Mouse (Mus musculus) CH12.LX (cell line): ENCODE results near the gene Atg10. TPM values are rescaled to one million over a fixed set of nuclear protein-coding genes. Genes with fewer than 3 reads are reported as not detected.

Experiments
- DNase-seq: peaks from one replicate; pipeline ENCODE4 v3.0.0-alpha.2; 2013; ENCODE audit errors: extremely low read depth
- H3K27ac ChIP-seq: 2 replicates; pipeline ENCODE4 v1.5.1; 2012; ENCODE audit warnings: low read depth, mild to moderate bottlenecking, control low read depth, moderate library complexity; ENCODE audit not compliant: insufficient read depth
- H3K27me3 ChIP-seq: replicated peaks from 2 replicates; pipeline ENCODE3; 2012; ENCODE audit warnings: inconsistent platforms
- H3K36me3 ChIP-seq, 2 experiments: replicated peaks in 1 of 2; 2 replicates each; pipeline versions ENCODE3 to v1.6.1; 2012; ENCODE audit warnings: inconsistent platforms in 1 of 2, low read length in 1 of 2, mild to moderate bottlenecking in 1 of 2, mixed read lengths in 1 of 2, moderate library complexity in 1 of 2; ENCODE audit not compliant: control insufficient read depth in 1 of 2, insufficient read depth in 1 of 2
- H3K4me1 ChIP-seq, 2 experiments: 2 replicates each; pipeline ENCODE4 v1.6.1; 2012; ENCODE audit warnings: inconsistent platforms in 1 of 2, moderate library complexity in 1 of 2; ENCODE audit not compliant: insufficient read depth in 2 of 2, control insufficient read depth in 1 of 2
- H3K4me2 ChIP-seq: 2 replicates; pipeline ENCODE4 v1.6.1; 2012; ENCODE audit warnings: low read depth, mild to moderate bottlenecking, control low read depth; ENCODE audit not compliant: poor library complexity, insufficient read depth, severe bottlenecking
- H3K4me3 ChIP-seq, 3 experiments: fragments of 150-350 bp in 1 of 3; sonication (generic) in 1 of 3; replicated peaks in 1 of 3; 2 replicates each; pipeline versions ENCODE3 to v1.5.1; 2011 to 2012; ENCODE audit warnings: low read depth in 2 of 3, low read length in 2 of 3, mild to moderate bottlenecking in 2 of 3, moderate library complexity in 2 of 3, control low read depth in 1 of 3, improper control_type of control experiment in 1 of 3, inconsistent platforms in 1 of 3, mixed read lengths in 1 of 3; ENCODE audit not compliant: poor library complexity in 1 of 3
- H3K79me2 ChIP-seq: replicated peaks from 2 replicates; pipeline ENCODE4 v1.6.1; 2012; ENCODE audit warnings: mild to moderate bottlenecking, moderate library complexity; ENCODE audit not compliant: control insufficient read depth, poor library complexity, insufficient read depth, severe bottlenecking; ENCODE audit errors: extremely low read depth
- H3K9ac ChIP-seq: 2 replicates; pipeline ENCODE4 v1.6.1; 2012; ENCODE audit warnings: low read depth, mild to moderate bottlenecking, control low read depth, moderate library complexity; ENCODE audit not compliant: insufficient read depth
- H3K9me3 ChIP-seq: replicated peaks from 2 replicates; pipeline ENCODE3; 2012; ENCODE audit warnings: low read length, inconsistent platforms, mixed read lengths
- EP300 ChIP-seq: IDR thresholded peaks from 2 replicates; pipeline ENCODE4 v1.6.1; 2011; ENCODE audit warnings: low read length, improper control_type of control experiment
- ETS1 ChIP-seq: conservative IDR thresholded peaks from 2 replicates; pipeline ENCODE4 v1.6.1; 2012; ENCODE audit warnings: low read depth, mild to moderate bottlenecking, inconsistent platforms, low read length, improper control_type of control experiment, moderate library complexity
- JUN ChIP-seq: IDR thresholded peaks from 2 replicates; pipeline ENCODE4 v1.6.1; 2011; ENCODE audit warnings: low read depth, mild to moderate bottlenecking, low read length, improper control_type of control experiment, moderate library complexity; ENCODE audit not compliant: insufficient read depth
- MAFK ChIP-seq: IDR thresholded peaks from 2 replicates; pipeline ENCODE4 v1.6.1; 2011; ENCODE audit warnings: low read length, improper control_type of control experiment; ENCODE audit not compliant: insufficient replicate concordance
- MEF2A ChIP-seq: IDR thresholded peaks from 2 replicates; pipeline ENCODE4 v1.6.1; 2014; ENCODE audit warnings: low read depth, mild to moderate bottlenecking, inconsistent platforms, low read length, improper control_type of control experiment, borderline replicate concordance
- MXI1 ChIP-seq: IDR thresholded peaks from 2 replicates; pipeline ENCODE4 v1.6.1; 2011; ENCODE audit warnings: mild to moderate bottlenecking, low read depth, low read length, improper control_type of control experiment
- MYC ChIP-seq: IDR thresholded peaks from 2 replicates; pipeline ENCODE4 v1.6.1; 2011; ENCODE audit warnings: low read depth, mild to moderate bottlenecking, improper control_type of control experiment, low read length
- RCOR1 ChIP-seq: conservative IDR thresholded peaks from 2 replicates; pipeline ENCODE4 v1.6.1; 2012; ENCODE audit warnings: low read depth, mild to moderate bottlenecking, inconsistent platforms, low read length, improper control_type of control experiment
- SMC3 ChIP-seq: IDR thresholded peaks from 2 replicates; pipeline ENCODE4 v1.6.1; 2011; ENCODE audit warnings: low read depth, low read length, improper control_type of control experiment
- TCF12 ChIP-seq: IDR thresholded peaks from 2 replicates; pipeline ENCODE4 v1.6.1; 2014; ENCODE audit warnings: low read depth, mild to moderate bottlenecking, inconsistent platforms, low read length, improper control_type of control experiment
- USF1 ChIP-seq: IDR thresholded peaks from 2 replicates; pipeline ENCODE4 v1.6.1; 2014; ENCODE audit warnings: low read depth, mild to moderate bottlenecking, inconsistent platforms, low read length, improper control_type of control experiment
- ZMIZ1 ChIP-seq: IDR thresholded peaks from 2 replicates; pipeline ENCODE4 v1.6.1; 2012; ENCODE audit warnings: low read depth, mild to moderate bottlenecking, inconsistent platforms, low read length, improper control_type of control experiment
- ZNF384 ChIP-seq: IDR thresholded peaks from 2 replicates; pipeline ENCODE4 v1.6.1; 2012; ENCODE audit warnings: low read depth, low read length, improper control_type of control experiment, inconsistent platforms
- dilution Hi-C: fragments of 300-500 bp; cut with MboI; formaldehyde crosslinking; loops from 2 replicates; pipeline ENCODE4 v1.14.3; 2020; ENCODE audit warnings: low sequenced_read_pairs; ENCODE audit not compliant: extremely low pct_unique_long_range_greater_than_20kb, extremely low pct_ligation_motif_present
- in situ Hi-C: fragments of 300-500 bp; cut with MboI; formaldehyde crosslinking; loops from 3 replicates; pipeline ENCODE4 v1.14.3; 2019; ENCODE audit warnings: low sequenced_read_pairs, low pct_ligation_motif_present, low pct_unique_long_range_greater_than_20kb, mixed read lengths
- polyA plus RNA-seq: library from polyadenylated mRNA; unstranded; fragments of >175 nt; gene quantifications from 2 replicates; pipeline ENCODE4 v1.2.1, GENCODE M21; 2012; ENCODE audit warnings: low read depth; ENCODE audit not compliant: insufficient read length
- total RNA-seq, 2 experiments: library from RNA; depleted of rRNA; stranded (reverse); fragments of 300-350 nt in 1 of 2; fragments of >200 nt in 1 of 2; gene quantifications; 2 replicates each; pipeline ENCODE4 v1.2.3; 2012 to 2014

The Atg10 gene
- total and polyA plus RNA-seq, 3 experiments, result 3.4 to 7.2 (median 4.2) TPM

- Histone ChIP-seq H3K79me2 (no peaks in the 10 kb centered on the region), H3K4me1 (no peaks in the 10 kb centered on the region), H3K27me3 (no peaks in the 10 kb centered on the region), H3K4me2 (no peak overlapping the region), H3K4me3 (no peak overlapping the region), H3K27ac (no peak overlapping the region), H3K36me3 (no peaks in the 10 kb centered on the region), H3K9me3 (no peaks in the 10 kb centered on the region), H3K9ac (no peak overlapping the region)
- dilution Hi-C loops, result no loop called here
- in situ Hi-C loops, result no loop called here
- no peak for DNase-seq
- TF ChIP-seq MXI1 (no peak), RCOR1 (no peak), JUN (no peak), ETS1 (no peak), SMC3 (no peak), ZMIZ1 (no peak)
Observed at GRCm38 (mm10) chr13:90914721-90915120, 309.0 kb downstream of the Atg10 start.

GRCm38 (mm10) chr13:90913675-90914192 lies 310.0 kb downstream of the Atg10 start:
- Histone ChIP-seq H3K4me1 (no peaks in the 10 kb centered on the region), H3K9me3 (no peaks in the 10 kb centered on the region), H3K27ac (no peak overlapping the region), H3K27me3 (no peaks in the 10 kb centered on the region), H3K4me3 (no peak overlapping the region), H3K9ac (no peak overlapping the region), H3K4me2 (no peak overlapping the region), H3K79me2 (no peaks in the 10 kb centered on the region), H3K36me3 (no peaks in the 10 kb centered on the region)
- dilution Hi-C loops (no loop called here), in situ Hi-C loops (no loop called here)
- DNase-seq, result no peak
- TF ChIP-seq JUN (no peak), MEF2A (no peak), MYC (no peak), MAFK (no peak), USF1 (no peak), TCF12 (no peak), ZNF384 (no peak), MXI1 (no peak), EP300 (no peak)
